Mouse (Mus musculus): ENCODE measurements around the gene Ccdc77. TPM values are rescaled to one million over a fixed set of nuclear protein-coding genes. Genes with fewer than 3 reads are reported as not detected.

The Ccdc77 gene
- polyA plus RNA-seq, 1 experiment from 2014 or later = 24.7 TPM

DNA sequence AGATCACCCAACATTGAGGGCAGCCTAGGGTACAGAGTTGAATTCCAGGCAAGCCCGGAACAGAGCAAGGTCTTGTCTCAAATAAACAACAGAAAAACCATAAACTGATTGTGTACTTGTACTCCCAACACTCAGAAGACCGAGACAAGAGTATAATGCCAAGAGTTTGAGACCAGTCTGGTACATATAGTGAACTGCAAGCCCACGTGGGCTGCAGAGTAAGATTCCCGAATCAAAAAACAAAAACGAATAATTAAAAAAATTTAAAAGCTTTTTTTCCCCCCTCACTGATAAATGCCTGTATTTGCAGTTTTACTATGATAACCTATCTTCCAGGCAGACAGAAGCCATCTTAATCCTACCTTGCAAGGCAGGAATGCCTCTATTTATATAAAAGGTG is 7.7 kb downstream of the Ccdc77 start:
- H3K36me3 ChIP-seq = peaks cover 17% of the 10 kb centered on the region
- peaks cover 8% of the 10 kb centered on the region for H3K4me1 ChIP-seq
- no peak for DNase-seq (ENCODE audit: low spot score)
- no peaks in the 10 kb centered on the region for H3K9me3 ChIP-seq
- WGBS = 33% methylated on average over 5 of the region's 5 CpGs
- peak overlapping the region; percentile 89 for H3K27ac ChIP-seq
- H3K4me3 ChIP-seq = peak overlapping the region; percentile 70
- no peaks in the 10 kb centered on the region for H3K27me3 ChIP-seq (ENCODE audit: insufficient read depth, poor library complexity, severe bottlenecking)

DNA sequence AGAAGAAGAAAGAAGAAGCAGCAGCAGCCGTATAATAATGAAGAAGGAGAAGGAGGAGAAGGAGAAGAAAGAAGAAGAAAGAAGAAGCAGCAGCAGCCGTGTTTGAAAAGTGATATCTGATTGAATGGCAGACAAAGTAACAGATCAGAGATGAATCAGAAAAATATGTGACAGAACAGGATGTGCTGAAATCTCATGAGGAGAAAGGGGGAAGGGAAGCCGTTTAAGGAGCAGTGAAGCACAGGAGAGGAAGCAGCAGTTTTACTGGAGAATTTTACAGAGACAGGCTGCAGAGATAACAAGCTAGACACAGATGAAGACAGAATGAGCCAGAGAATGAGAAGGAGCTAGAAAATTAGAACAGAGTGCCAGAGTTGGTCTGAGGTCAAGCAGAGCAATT is 15.2 kb downstream of the Ccdc77 start:
- Histone ChIP-seq H3K4me1 (no peaks in the 10 kb centered on the region), H3K4me3 (no peak overlapping the region), H3K27me3 (ENCODE audit: insufficient read depth, poor library complexity, severe bottlenecking) (no peaks in the 10 kb centered on the region), H3K9me3 (no peaks in the 10 kb centered on the region), H3K27ac (no peak overlapping the region), H3K36me3 (peaks cover 83% of the 10 kb centered on the region)
- 90% methylated on average over 3 of the region's 3 CpGs for WGBS
- DNase-seq (ENCODE audit: low spot score) = no peak

DNA sequence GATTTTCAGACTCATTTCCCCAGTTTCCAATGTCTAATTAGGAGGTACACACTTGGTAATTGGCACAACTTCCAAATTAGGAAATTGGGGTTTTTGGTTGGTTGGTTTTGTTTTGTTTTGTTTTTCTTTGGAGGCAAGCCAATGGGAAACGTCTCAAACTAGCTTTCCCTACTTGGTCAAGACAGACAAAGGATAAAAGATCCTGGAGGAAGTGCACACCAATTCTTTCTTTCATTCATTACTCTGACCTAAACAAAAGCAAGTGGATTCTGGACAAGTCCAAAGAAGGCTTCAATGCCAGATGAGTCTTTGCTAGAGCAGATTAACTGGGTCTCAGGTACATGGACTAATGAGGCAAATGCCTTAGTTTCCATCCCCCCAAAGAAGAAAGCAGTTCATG is 20.2 kb downstream of the Ccdc77 start:
- DNase-seq (ENCODE audit: low spot score) = no peak
- WGBS = 76% methylated on average over 1 of the region's 1 CpGs
- Histone ChIP-seq H3K4me3 (no peak overlapping the region), H3K9me3 (no peaks in the 10 kb centered on the region), H3K36me3 (peaks cover 90% of the 10 kb centered on the region), H3K27ac (no peak overlapping the region), H3K27me3 (ENCODE audit: insufficient read depth, poor library complexity, severe bottlenecking) (no peaks in the 10 kb centered on the region), H3K4me1 (no peaks in the 10 kb centered on the region)

DNA sequence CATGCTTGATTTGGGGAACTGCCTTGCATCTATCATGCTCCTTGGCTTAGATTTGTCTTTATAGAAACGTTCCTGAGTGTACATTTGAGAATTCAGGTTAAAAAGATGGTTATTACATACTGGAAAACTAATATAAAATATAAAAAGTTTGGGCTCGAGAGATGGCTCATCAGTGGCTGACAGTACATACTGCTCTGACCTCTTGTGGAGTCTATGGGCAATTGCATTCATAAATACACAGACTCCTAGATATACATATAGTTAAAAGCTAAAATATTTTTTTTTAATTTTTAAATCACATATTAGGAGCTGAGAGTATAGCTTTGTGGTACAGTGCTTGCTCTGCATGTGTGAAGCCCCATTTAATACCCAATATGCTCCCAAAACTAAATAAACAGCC is 31.8 kb downstream of the Ccdc77 start:
- Histone ChIP-seq H3K4me1 (no peaks in the 10 kb centered on the region), H3K36me3 (peaks cover 89% of the 10 kb centered on the region), H3K27me3 (ENCODE audit: insufficient read depth, poor library complexity, severe bottlenecking) (no peaks in the 10 kb centered on the region), H3K9me3 (no peaks in the 10 kb centered on the region), H3K4me3 (no peak overlapping the region), H3K27ac (no peak overlapping the region)
- no peak for DNase-seq (ENCODE audit: low spot score)
- 77% methylated on average over 2 of the region's 2 CpGs for WGBS

DNA sequence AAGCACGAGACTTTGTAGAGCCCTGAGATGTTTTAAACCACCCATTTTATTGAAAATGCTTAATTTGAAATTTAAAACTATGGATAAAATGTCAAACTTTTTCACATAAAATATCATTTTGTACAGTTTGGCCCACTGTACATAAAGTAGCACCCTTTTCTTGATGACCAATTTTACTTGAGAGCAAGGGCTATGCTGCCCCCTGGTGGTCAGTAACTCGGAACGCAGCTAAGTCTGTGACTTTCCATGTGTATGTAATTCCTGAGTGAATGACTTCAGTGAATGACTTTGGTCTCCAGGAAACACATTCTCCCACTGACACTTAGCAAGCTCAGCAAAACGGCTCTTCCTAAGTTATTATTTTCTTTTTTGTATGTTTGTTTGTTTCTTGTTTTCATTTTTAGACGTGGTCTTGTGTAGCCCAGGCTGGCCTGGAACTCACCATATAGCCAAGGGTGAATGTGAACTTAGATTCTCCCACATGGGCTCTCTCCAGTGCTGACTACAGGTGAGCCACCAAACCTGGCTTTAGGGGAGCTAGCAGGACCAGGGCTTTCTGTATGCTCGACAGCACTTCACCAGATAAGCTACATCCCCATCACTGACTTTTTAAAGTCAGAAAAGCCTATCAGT is 39.8 kb downstream of the Ccdc77 start:
- H3K4me3 ChIP-seq = no peak overlapping the region
- H3K27me3 ChIP-seq (ENCODE audit: insufficient read depth, poor library complexity, severe bottlenecking) = no peaks in the 10 kb centered on the region
- 29% methylated on average over 6 of the region's 6 CpGs for WGBS
- no peaks in the 10 kb centered on the region for H3K4me1 ChIP-seq
- peaks cover 28% of the 10 kb centered on the region for H3K36me3 ChIP-seq
- no peak overlapping the region for H3K27ac ChIP-seq
- DNase-seq (ENCODE audit: low spot score) = peak; percentile 79
- H3K9me3 ChIP-seq = no peaks in the 10 kb centered on the region

DNA sequence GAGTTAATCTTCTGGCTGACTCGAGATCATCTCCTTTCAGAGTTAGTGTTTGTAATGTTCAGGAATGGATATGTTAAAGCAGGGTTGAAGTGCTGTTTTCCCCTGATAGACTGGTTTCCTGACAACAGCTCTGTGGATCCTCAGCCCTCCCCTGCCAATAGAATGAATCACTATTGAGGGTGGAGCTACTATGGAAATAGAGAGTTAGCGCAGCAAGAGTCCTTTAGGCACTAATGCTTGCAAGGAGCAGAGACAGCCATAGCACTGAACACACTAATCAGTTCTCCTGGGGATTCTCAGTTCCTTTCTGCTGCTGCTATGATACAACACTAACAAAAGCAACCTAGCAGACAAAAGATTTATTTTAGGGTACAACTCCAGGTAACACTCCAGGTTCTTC is 43.8 kb downstream of the Ccdc77 start:
- no peaks in the 10 kb centered on the region for H3K9me3 ChIP-seq
- no peaks in the 10 kb centered on the region for H3K4me1 ChIP-seq
- H3K36me3 ChIP-seq = peaks cover 9% of the 10 kb centered on the region
- no peak for DNase-seq (ENCODE audit: low spot score)
- H3K27me3 ChIP-seq (ENCODE audit: insufficient read depth, poor library complexity, severe bottlenecking) = no peaks in the 10 kb centered on the region
- H3K4me3 ChIP-seq = no peak overlapping the region
- H3K27ac ChIP-seq = no peak overlapping the region
- WGBS = 53% methylated on average over 2 of the region's 2 CpGs

DNA sequence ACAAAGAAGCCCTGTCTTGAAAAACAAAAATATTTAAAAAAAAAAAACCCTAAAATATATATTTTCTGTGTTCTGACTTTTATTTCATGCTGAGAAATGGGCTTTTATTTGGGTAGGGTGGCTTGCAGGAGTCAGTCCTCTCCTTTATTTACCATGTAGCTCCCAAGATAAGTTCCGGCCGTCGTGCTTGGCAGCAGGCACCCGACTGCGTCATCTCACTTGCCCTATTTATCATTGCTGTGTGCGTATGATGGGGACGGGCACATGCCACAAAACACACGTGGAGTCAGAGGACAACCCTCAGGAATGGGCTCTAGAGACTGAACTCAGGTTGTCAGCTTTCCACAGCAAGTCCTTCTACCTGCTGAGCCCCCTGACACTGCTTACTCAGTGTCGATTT is 45.0 kb downstream of the Ccdc77 start:
- Histone ChIP-seq H3K4me1 (no peaks in the 10 kb centered on the region), H3K27ac (no peak overlapping the region), H3K4me3 (no peak overlapping the region), H3K27me3 (ENCODE audit: insufficient read depth, poor library complexity, severe bottlenecking) (no peaks in the 10 kb centered on the region), H3K9me3 (no peaks in the 10 kb centered on the region), H3K36me3 (no peaks in the 10 kb centered on the region)
- no peak for DNase-seq (ENCODE audit: low spot score)
- 83% methylated on average over 9 of the region's 9 CpGs for WGBS

DNA sequence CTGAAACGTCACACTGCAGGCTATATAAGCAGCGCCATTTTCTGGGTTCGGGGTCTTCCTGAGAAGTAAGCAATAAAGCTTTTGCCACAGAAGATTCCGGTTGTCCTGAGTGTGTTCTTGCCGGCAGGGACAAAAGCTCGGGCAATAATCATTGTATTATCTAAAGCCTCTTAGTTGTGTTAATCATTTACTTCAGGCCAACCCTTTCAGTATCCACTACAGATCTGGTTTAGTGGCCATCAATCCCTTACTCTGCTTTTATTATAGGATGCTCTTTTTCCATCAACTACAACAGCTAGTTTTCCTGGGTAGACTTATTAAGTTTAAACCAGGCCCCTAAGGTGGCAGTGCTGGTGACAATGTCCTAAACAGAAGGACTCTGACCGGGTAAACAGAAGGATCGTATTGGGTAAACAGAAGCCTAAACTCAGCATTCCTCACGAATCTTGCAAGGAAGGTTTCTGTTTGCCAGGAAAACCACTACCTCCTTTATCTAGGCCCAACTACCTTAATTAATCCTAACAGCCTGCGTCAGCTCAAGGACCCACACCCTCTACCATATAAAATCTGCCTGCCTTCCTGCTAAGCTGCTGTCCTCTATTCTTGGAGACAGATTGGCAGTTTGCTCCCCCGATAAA is 45.8 kb downstream of the Ccdc77 start:
- WGBS = 77% methylated on average over 11 of the region's 11 CpGs
- Histone ChIP-seq H3K9me3 (no peaks in the 10 kb centered on the region), H3K4me1 (no peaks in the 10 kb centered on the region), H3K36me3 (no peaks in the 10 kb centered on the region), H3K27me3 (ENCODE audit: insufficient read depth, poor library complexity, severe bottlenecking) (no peaks in the 10 kb centered on the region), H3K27ac (no peak overlapping the region), H3K4me3 (no peak overlapping the region)
- DNase-seq (ENCODE audit: low spot score) = no peak

DNA sequence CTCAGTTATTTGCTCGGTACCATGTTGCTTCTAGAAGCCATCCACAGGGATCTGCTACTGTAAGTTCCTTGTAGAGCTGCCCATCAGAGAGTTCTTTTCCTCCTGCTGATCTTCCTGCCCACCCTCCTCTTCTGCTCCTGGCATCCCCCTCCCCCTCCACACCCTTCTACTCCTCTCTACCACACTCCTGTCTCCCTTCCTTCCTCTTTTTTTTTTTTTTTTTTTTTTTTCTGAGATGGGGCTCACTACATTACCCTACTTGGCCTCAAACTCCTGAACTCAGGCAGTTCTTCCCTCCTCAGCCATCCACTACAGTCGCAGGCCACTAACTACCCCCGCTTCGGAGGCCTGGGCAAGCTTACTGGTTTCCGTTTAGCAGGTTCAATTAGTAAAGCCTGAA is 51.7 kb downstream of the Ccdc77 start:
- WGBS = 80% methylated on average over 5 of the region's 5 CpGs
- Histone ChIP-seq H3K4me1 (peaks cover 18% of the 10 kb centered on the region), H3K4me3 (no peak overlapping the region), H3K9me3 (no peaks in the 10 kb centered on the region), H3K36me3 (no peaks in the 10 kb centered on the region), H3K27ac (no peak overlapping the region), H3K27me3 (ENCODE audit: insufficient read depth, poor library complexity, severe bottlenecking) (no peaks in the 10 kb centered on the region)
- DNase-seq (ENCODE audit: low spot score) = no peak

DNA sequence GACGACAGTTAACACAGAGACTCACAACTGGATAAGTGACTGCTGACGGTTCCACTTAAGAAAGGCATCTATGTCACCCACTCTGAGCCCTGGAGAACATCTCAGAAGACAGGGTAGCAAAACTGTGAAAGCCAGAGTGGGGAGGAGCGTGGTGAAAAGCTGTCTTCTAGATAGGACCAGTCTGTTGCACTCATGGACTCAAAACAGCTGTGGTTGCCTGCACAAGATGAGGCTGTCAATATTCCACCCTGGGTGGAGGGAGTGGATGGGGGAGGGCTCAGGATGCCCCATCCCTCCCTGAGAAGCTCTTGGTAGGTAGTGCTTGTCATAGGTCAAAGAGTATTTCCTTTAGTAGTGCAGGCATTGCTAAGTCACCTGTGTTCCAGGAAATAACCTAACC is 54.4 kb downstream of the Ccdc77 start:
- peak; percentile 83 for DNase-seq (ENCODE audit: low spot score)
- Histone ChIP-seq H3K4me3 (no peak overlapping the region), H3K9me3 (no peaks in the 10 kb centered on the region), H3K27ac (peak overlapping the region; percentile 53; the same call in 1 of the 2 replicates), H3K36me3 (no peaks in the 10 kb centered on the region), H3K4me1 (peaks cover 18% of the 10 kb centered on the region), H3K27me3 (ENCODE audit: insufficient read depth, poor library complexity, severe bottlenecking) (no peaks in the 10 kb centered on the region)
- 20% methylated on average over 3 of the region's 3 CpGs for WGBS

DNA sequence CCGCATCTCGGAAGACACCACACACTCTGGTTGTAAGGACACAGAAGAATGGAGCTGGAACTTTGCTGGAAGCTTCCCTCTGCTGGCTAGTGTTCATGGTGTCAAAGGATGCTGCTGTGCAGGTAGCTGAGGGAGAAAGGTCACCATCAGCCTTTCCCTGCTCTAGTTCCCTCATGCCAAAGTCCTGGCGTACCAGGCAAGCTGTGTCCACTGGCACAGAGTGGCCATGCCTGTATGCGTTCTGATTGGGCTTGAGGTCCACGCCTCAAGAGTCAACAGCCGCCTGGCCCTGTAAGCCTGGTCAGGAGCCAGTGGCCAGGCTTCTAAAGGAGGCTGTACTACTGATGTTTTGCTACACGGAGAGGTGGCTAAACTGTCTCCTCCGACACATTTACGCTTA is 54.8 kb downstream of the Ccdc77 start:
- no peak for DNase-seq (ENCODE audit: low spot score)
- H3K4me3 ChIP-seq = no peak overlapping the region
- H3K27me3 ChIP-seq (ENCODE audit: insufficient read depth, poor library complexity, severe bottlenecking) = no peaks in the 10 kb centered on the region
- peaks cover 18% of the 10 kb centered on the region for H3K4me1 ChIP-seq
- H3K27ac ChIP-seq = peak overlapping the region; percentile 53; the same call in 1 of the 2 replicates
- H3K9me3 ChIP-seq = no peaks in the 10 kb centered on the region
- 43% methylated on average over 9 of the region's 9 CpGs for WGBS
- H3K36me3 ChIP-seq = no peaks in the 10 kb centered on the region

DNA sequence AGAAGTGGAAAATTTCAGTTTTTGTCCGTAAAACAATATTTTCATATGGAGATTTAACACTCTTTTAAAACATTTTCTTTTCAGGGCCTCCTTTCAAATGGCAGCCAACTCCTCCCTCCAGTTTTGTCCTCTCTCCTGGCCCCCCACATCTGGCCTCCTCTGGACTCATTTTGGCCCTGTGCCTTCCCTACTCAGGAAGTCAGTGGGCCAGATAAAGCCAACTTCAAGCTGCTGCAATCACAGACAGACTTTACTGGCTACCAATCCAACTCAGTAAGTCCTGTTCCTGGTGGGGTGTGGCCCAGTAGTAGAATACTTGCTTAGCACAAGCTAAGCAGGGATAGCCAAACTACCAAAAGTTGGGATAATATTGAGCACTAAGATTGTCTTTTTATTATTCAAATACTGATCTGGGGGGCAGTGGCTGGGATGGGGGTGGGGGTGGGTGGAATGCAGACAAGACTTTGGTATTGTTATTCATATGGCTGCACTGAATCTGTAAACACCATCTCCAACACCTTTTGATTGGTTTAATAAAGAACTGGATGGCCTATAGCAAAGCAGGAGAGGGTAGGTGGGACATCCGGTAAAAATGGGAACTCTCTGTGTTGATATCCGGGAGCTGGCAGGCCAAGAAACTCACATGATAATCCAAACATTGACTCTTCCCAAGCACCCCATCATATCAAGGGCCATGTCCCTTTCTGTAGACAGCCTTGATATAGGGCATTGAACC is 57.1 kb downstream of the Ccdc77 start:
- H3K27me3 ChIP-seq (ENCODE audit: insufficient read depth, poor library complexity, severe bottlenecking) = peaks cover 5% of the 10 kb centered on the region; the same call in 1 of the 2 replicates
- H3K9me3 ChIP-seq = no peaks in the 10 kb centered on the region
- no peak for DNase-seq (ENCODE audit: low spot score)
- 86% methylated on average over 3 of the region's 3 CpGs for WGBS
- no peak overlapping the region for H3K4me3 ChIP-seq
- H3K27ac ChIP-seq = no peak overlapping the region
- H3K36me3 ChIP-seq = no peaks in the 10 kb centered on the region
- peaks cover 18% of the 10 kb centered on the region for H3K4me1 ChIP-seq

DNA sequence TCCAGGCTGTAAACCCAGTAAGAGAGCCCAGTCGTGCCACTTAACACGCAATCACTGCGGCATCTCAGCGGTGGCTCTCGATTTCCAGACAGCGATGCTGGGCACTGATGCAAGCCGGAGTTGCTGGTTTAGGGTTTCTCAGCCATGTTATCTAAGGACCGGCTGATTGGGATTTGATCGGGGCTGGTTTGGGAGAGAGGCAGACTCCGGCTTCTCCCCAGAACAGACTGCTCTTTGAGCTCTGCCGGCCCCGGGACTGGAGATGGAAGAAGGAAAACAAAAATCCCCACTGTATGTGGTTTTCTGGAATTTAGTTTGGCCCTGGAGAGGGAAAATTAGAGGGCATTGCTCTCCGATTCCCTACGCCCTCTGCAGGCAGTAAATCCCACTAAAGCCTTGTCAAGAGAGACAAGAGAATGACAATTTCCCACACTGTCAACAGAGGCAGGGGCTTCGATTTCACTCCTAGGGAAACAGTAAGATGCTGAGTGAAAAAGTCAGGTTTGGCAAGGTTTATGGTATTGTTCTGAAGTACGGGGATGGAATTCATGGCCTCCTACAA is 61.3 kb downstream of the Ccdc77 start:
- 12% methylated on average over 16 of the region's 16 CpGs for WGBS
- Histone ChIP-seq H3K9me3 (no peaks in the 10 kb centered on the region), H3K27ac (peak overlapping the region; percentile 59; the same call in 1 of the 2 replicates), H3K27me3 (ENCODE audit: insufficient read depth, poor library complexity, severe bottlenecking) (peaks cover 12% of the 10 kb centered on the region; the same call in 1 of the 2 replicates), H3K4me1 (peaks cover 4% of the 10 kb centered on the region; the same call in 1 of the 2 replicates), H3K36me3 (no peaks in the 10 kb centered on the region), H3K4me3 (peak overlapping the region; percentile 40)
- no peak for DNase-seq (ENCODE audit: low spot score)

Measured in heart, embryonic 10.5 days (tissue).